Mouse (Mus musculus): ENCODE measurements around the gene Glyctk. TPM values are rescaled to one million over a fixed set of nuclear protein-coding genes. Genes with fewer than 3 reads are reported as not detected.
A peak's percentile ranks its signal among the peaks of the same experiment; 100 is the strongest.

Glyctk gene
- polyA plus RNA-seq, 1 experiment = 168 TPM

- Histone ChIP-seq H3K27ac (ENCODE audit: insufficient read depth, low read depth, low read length) (no peak overlapping the region), H3K4me3 (ENCODE audit: insufficient read depth, low read depth, low read length) (no peak overlapping the region), H3K27me3 (replicated peaks; ENCODE audit: control insufficient read depth, insufficient read depth, low read length) (no peaks in the 10 kb centered on the region), H3K36me3 (ENCODE audit: control insufficient read depth, insufficient read depth, low read length) (no peaks in the 10 kb centered on the region), H3K4me1 (ENCODE audit: control insufficient read depth, insufficient read depth, low read length) (no peaks in the 10 kb centered on the region)
- 59% methylated on average over 10 of the region's 10 CpGs for WGBS
- DNase-seq = no peak
- TF ChIP-seq CTCF (conservative IDR thresholded peaks at IDR 0.05; ENCODE audit: insufficient read depth, insufficient read length, low read depth, low read length) (no peak), POLR2A (IDR thresholded peaks at IDR 0.05; ENCODE audit: low read depth, low read length) (no peak)
Observed at GRCm38 (mm10) chr9:106137671-106138216, 20.2 kb downstream of the Glyctk start.

- H3K4me1 ChIP-seq (ENCODE audit: control insufficient read depth, insufficient read depth, low read length) = no peaks in the 10 kb centered on the region
- no peak overlapping the region for H3K4me3 ChIP-seq (ENCODE audit: insufficient read depth, low read depth, low read length)
- 77% methylated on average over 7 of the region's 7 CpGs for WGBS
- TF ChIP-seq POLR2A (IDR thresholded peaks at IDR 0.05; ENCODE audit: low read depth, low read length) (no peak), CTCF (conservative IDR thresholded peaks at IDR 0.05; ENCODE audit: insufficient read depth, insufficient read length, low read depth, low read length) (no peak)
- no peaks in the 10 kb centered on the region for H3K27me3 ChIP-seq (replicated peaks; ENCODE audit: control insufficient read depth, insufficient read depth, low read length)
- no peak overlapping the region for H3K27ac ChIP-seq (ENCODE audit: insufficient read depth, low read depth, low read length)
- no peaks in the 10 kb centered on the region for H3K36me3 ChIP-seq (ENCODE audit: control insufficient read depth, insufficient read depth, low read length)
- no peak for DNase-seq
Observed at GRCm38 (mm10) chr9:106130250-106130649, 27.7 kb downstream of the Glyctk start.

GRCm38 (mm10) chr9:106129072-106129471 is 28.9 kb downstream of the Glyctk start:
- DNase-seq = no peak
- no peak for TF ChIP-seq POLR2A (IDR thresholded peaks at IDR 0.05; ENCODE audit: low read depth, low read length)
- TF ChIP-seq CTCF (conservative IDR thresholded peaks at IDR 0.05; ENCODE audit: insufficient read depth, insufficient read length, low read depth, low read length) = no peak
- no peaks in the 10 kb centered on the region for H3K36me3 ChIP-seq (ENCODE audit: control insufficient read depth, insufficient read depth, low read length)
- no peaks in the 10 kb centered on the region for H3K27me3 ChIP-seq (replicated peaks; ENCODE audit: control insufficient read depth, insufficient read depth, low read length)
- H3K27ac ChIP-seq (ENCODE audit: insufficient read depth, low read depth, low read length) = no peak overlapping the region
- no peaks in the 10 kb centered on the region for H3K4me1 ChIP-seq (ENCODE audit: control insufficient read depth, insufficient read depth, low read length)
- WGBS = 76% methylated on average over 2 of the region's 2 CpGs
- H3K4me3 ChIP-seq (ENCODE audit: insufficient read depth, low read depth, low read length) = no peak overlapping the region

GRCm38 (mm10) chr9:106126786-106127251 is 31.1 kb downstream of the Glyctk start:
- DNase-seq = no peak
- no peak overlapping the region for H3K4me3 ChIP-seq (ENCODE audit: insufficient read depth, low read depth, low read length)
- H3K27ac ChIP-seq (ENCODE audit: insufficient read depth, low read depth, low read length) = no peak overlapping the region
- 73% methylated on average over 2 of the region's 2 CpGs for WGBS
- H3K27me3 ChIP-seq (replicated peaks; ENCODE audit: control insufficient read depth, insufficient read depth, low read length) = no peaks in the 10 kb centered on the region
- no peaks in the 10 kb centered on the region for H3K36me3 ChIP-seq (ENCODE audit: control insufficient read depth, insufficient read depth, low read length)
- no peaks in the 10 kb centered on the region for H3K4me1 ChIP-seq (ENCODE audit: control insufficient read depth, insufficient read depth, low read length)
- TF ChIP-seq POLR2A (IDR thresholded peaks at IDR 0.05; ENCODE audit: low read depth, low read length) (no peak), CTCF (conservative IDR thresholded peaks at IDR 0.05; ENCODE audit: insufficient read depth, insufficient read length, low read depth, low read length) (no peak)

- Histone ChIP-seq H3K36me3 (ENCODE audit: control insufficient read depth, insufficient read depth, low read length) (no peaks in the 10 kb centered on the region), H3K27me3 (replicated peaks; ENCODE audit: control insufficient read depth, insufficient read depth, low read length) (no peaks in the 10 kb centered on the region), H3K27ac (ENCODE audit: insufficient read depth, low read depth, low read length) (no peak overlapping the region), H3K4me3 (ENCODE audit: insufficient read depth, low read depth, low read length) (no peak overlapping the region), H3K4me1 (ENCODE audit: control insufficient read depth, insufficient read depth, low read length) (no peaks in the 10 kb centered on the region)
- DNase-seq = peak; percentile 52
- TF ChIP-seq CTCF (conservative IDR thresholded peaks at IDR 0.05; ENCODE audit: insufficient read depth, insufficient read length, low read depth, low read length) (peak; percentile 79), POLR2A (IDR thresholded peaks at IDR 0.05; ENCODE audit: low read depth, low read length) (no peak)
- WGBS = 46% methylated on average over 4 of the region's 4 CpGs
Observed at GRCm38 (mm10) chr9:106123599-106123998, 34.3 kb downstream of the Glyctk start.

- DNase-seq = no peak
- Histone ChIP-seq H3K27ac (ENCODE audit: insufficient read depth, low read depth, low read length) (no peak overlapping the region), H3K4me1 (ENCODE audit: control insufficient read depth, insufficient read depth, low read length) (no peaks in the 10 kb centered on the region), H3K4me3 (ENCODE audit: insufficient read depth, low read depth, low read length) (no peak overlapping the region), H3K27me3 (replicated peaks; ENCODE audit: control insufficient read depth, insufficient read depth, low read length) (no peaks in the 10 kb centered on the region), H3K36me3 (ENCODE audit: control insufficient read depth, insufficient read depth, low read length) (no peaks in the 10 kb centered on the region)
- TF ChIP-seq CTCF (conservative IDR thresholded peaks at IDR 0.05; ENCODE audit: insufficient read depth, insufficient read length, low read depth, low read length) (no peak), POLR2A (IDR thresholded peaks at IDR 0.05; ENCODE audit: low read depth, low read length) (no peak)
- WGBS = 80% methylated on average over 9 of the region's 9 CpGs
Observed at GRCm38 (mm10) chr9:106119075-106119474, 38.9 kb downstream of the Glyctk start.

GRCm38 (mm10) chr9:106115801-106116424 is 42.0 kb downstream of the Glyctk start:
- no peak for TF ChIP-seq POLR2A (IDR thresholded peaks at IDR 0.05; ENCODE audit: low read depth, low read length)
- no peak for TF ChIP-seq CTCF (conservative IDR thresholded peaks at IDR 0.05; ENCODE audit: insufficient read depth, insufficient read length, low read depth, low read length)
- H3K27ac ChIP-seq (ENCODE audit: insufficient read depth, low read depth, low read length) = no peak overlapping the region
- DNase-seq = no peak
- no peaks in the 10 kb centered on the region for H3K36me3 ChIP-seq (ENCODE audit: control insufficient read depth, insufficient read depth, low read length)
- H3K4me3 ChIP-seq (ENCODE audit: insufficient read depth, low read depth, low read length) = no peak overlapping the region
- no peaks in the 10 kb centered on the region for H3K27me3 ChIP-seq (replicated peaks; ENCODE audit: control insufficient read depth, insufficient read depth, low read length)
- no peaks in the 10 kb centered on the region for H3K4me1 ChIP-seq (ENCODE audit: control insufficient read depth, insufficient read depth, low read length)
- WGBS = 37% methylated on average over 13 of the region's 13 CpGs

Measured in kidney, adult 2 months (tissue).